Comparison of ENCODE assay signal across 25 mouse cellular contexts in the genomic region with DNA sequence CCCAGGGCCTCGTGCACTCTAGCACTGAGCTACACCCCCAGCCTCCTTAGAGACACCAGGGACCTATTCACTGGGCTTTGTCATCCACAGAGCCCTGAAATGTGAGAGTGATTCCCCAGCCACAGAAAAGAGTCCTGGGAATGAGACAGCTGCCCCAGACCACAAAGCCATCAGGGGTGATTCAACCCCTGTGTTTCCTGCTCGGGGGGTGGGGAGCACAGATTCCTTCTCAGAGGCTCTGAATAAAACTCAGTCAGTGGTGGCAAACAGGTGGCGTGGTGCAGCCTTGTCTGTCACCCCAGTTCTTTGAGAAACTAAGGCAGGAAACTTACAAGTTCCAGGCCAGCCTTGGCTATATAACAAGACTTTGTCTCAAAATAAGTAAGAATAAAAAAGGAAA. TPM values are rescaled to one million over a fixed set of nuclear protein-coding genes. Genes with fewer than 3 reads are reported as not detected.
DNase-seq lines count a peak whose midpoint lies in the region; ATAC-seq and TF ChIP-seq lines count a peak whose summit lies in the region.
"Had no signal": no experiment of that assay in that cellular context is flagged by ENCODE, and none has a peak within 500 bp of the region (broad histone marks: within the 10 kb centered on the region; RNA-seq: fewer than 3 reads in every experiment).

No protein-coding gene starts in this region.

- H3K27me3 ChIP-seq in midbrain, embryonic 11.5 days (ENCODE audit: control insufficient read depth, insufficient read depth, low read length), result no peaks in the 10 kb centered on the region
- H3K27me3 ChIP-seq in midbrain, embryonic 13.5 days, result no peaks in the 10 kb centered on the region
- H3K27me3 ChIP-seq in C2C12 (ENCODE audit: control insufficient read depth, insufficient read depth, insufficient read length), result no peaks in the 10 kb centered on the region
- H3K27me3 ChIP-seq in myocyte (ENCODE audit: control insufficient read depth, insufficient read depth, insufficient read length), result no peaks in the 10 kb centered on the region
- H3K27me3 ChIP-seq: embryonic facial prominence, embryonic 12.5 days; forebrain, embryonic 13.5 days; forebrain, embryonic 15.5 days; Patski had no signal

- TF ChIP-seq CTCF in C2C12 (IDR thresholded peaks at IDR 0.05; ENCODE audit: control insufficient read depth, insufficient read depth, insufficient read length), result no peak

- no peak for TF ChIP-seq POLR2A in myocyte (IDR thresholded peaks at IDR 0.05; ENCODE audit: insufficient read length, low read depth)

- H3K4me3 ChIP-seq in midbrain, embryonic 11.5 days (ENCODE audit: low read depth, low read length), result no peak overlapping the region
- H3K4me3 ChIP-seq in midbrain, embryonic 13.5 days (replicated peaks), result no peak overlapping the region
- H3K4me3 ChIP-seq in C2C12 (ENCODE audit: insufficient read depth, poor library complexity, severe bottlenecking) (no peak overlapping the region), myocyte (no peak overlapping the region)
- H3K4me3 ChIP-seq: embryonic facial prominence, embryonic 12.5 days; forebrain, embryonic 13.5 days; forebrain, embryonic 15.5 days had no signal

- H3K79me2 ChIP-seq in C2C12 (ENCODE audit: control insufficient read depth, insufficient read depth), result no peaks in the 10 kb centered on the region
- no peaks in the 10 kb centered on the region for H3K79me2 ChIP-seq in myocyte (ENCODE audit: control insufficient read depth, insufficient read depth)

- H3K9ac ChIP-seq in midbrain, embryonic 11.5 days (ENCODE audit: low read length), result no peak overlapping the region
- no peak overlapping the region for H3K9ac ChIP-seq in midbrain, embryonic 13.5 days (replicated peaks)
- H3K9ac ChIP-seq: embryonic facial prominence, embryonic 12.5 days; forebrain, embryonic 13.5 days; forebrain, embryonic 15.5 days; forebrain, postnatal 0 days had no signal

- peaks cover 2% of the 10 kb centered on the region; the same call in 1 of the 2 replicates for H3K9me3 ChIP-seq in midbrain, embryonic 11.5 days (ENCODE audit: control insufficient read depth, low read length)
- 0 out of 2 replicates have a peak, but pooled peaks cover 3% of the 10 kb centered on the region for H3K9me3 ChIP-seq in midbrain, embryonic 13.5 days
- H3K9me3 ChIP-seq: forebrain, embryonic 15.5 days had no signal

- H3K36me3 ChIP-seq in midbrain, embryonic 11.5 days (ENCODE audit: control insufficient read depth, insufficient read depth, low read length), result no peaks in the 10 kb centered on the region
- H3K36me3 ChIP-seq in midbrain, embryonic 13.5 days, result no peaks in the 10 kb centered on the region
- H3K36me3 ChIP-seq in C2C12 (ENCODE audit: control insufficient read depth, insufficient read depth), result no peaks in the 10 kb centered on the region
- H3K36me3 ChIP-seq in myocyte (ENCODE audit: control insufficient read depth, insufficient read depth), result no peaks in the 10 kb centered on the region
- H3K36me3 ChIP-seq: embryonic facial prominence, embryonic 12.5 days; forebrain, embryonic 15.5 days had no signal

- no peaks in the 10 kb centered on the region for H3K4me1 ChIP-seq in midbrain, embryonic 11.5 days (ENCODE audit: control insufficient read depth, insufficient read depth, low read length)
- H3K4me1 ChIP-seq in midbrain, embryonic 13.5 days (replicated peaks), result no peaks in the 10 kb centered on the region
- H3K4me1 ChIP-seq: embryonic facial prominence, embryonic 12.5 days; forebrain, embryonic 13.5 days; forebrain, embryonic 15.5 days had no signal

- no peak for ATAC-seq in midbrain, embryonic 11.5 days (ENCODE audit: low FRiP score)
- ATAC-seq in midbrain, embryonic 13.5 days, result no peak
- ATAC-seq: activated CD4-positive, CD25-positive, alpha-beta regulatory T cell, adult 4 months; forebrain, embryonic 13.5 days; forebrain, embryonic 15.5 days; forebrain, postnatal 0 days; Patski had no signal

- intact Hi-C loops in heart, postnatal 25 days (cut with DNase I), result no loop called here

- peak; percentile 35 for DNase-seq in midbrain, embryonic 11.5 days (ENCODE audit: low spot score, missing footprints)
- DNase-seq in cerebellum, postnatal 10 days, result no peak
- DNase-seq in heart, postnatal 25 days (ENCODE audit: low spot score), result no peak
- DNase-seq: adrenal gland, adult 8-10 months; adrenal gland, postnatal 14 days; adrenal gland, postnatal 36 days; B cell, adult 2 months; cerebellum, adult 11-12 months; cerebellum, adult 2 months; cerebellum, adult 9-10 months; cerebellum, postnatal 14 days; cerebellum, postnatal 36 days; embryo, embryonic 11 days; forebrain, postnatal 0 days had no signal

- no peaks in the 10 kb centered on the region for H3K79me3 ChIP-seq in C2C12 (ENCODE audit: low read depth)

- H3ac ChIP-seq in C2C12 (ENCODE audit: control insufficient read depth, insufficient read length, low read depth) (no peak overlapping the region), myocyte (ENCODE audit: control insufficient read depth, insufficient read length) (no peak overlapping the region)

- WGBS in midbrain, embryonic 11.5 days, result 84% methylated on average over 3 of the region's 3 CpGs
- WGBS in midbrain, embryonic 13.5 days, result 78% methylated on average over 3 of the region's 3 CpGs

- H3K27ac ChIP-seq in midbrain, embryonic 11.5 days (ENCODE audit: low read depth, low read length), result no peak overlapping the region
- no peak overlapping the region for H3K27ac ChIP-seq in midbrain, embryonic 13.5 days
- H3K27ac ChIP-seq: embryonic facial prominence, embryonic 12.5 days; forebrain, embryonic 13.5 days; forebrain, embryonic 15.5 days had no signal

- H3K4me2 ChIP-seq in midbrain, embryonic 11.5 days, result no peak overlapping the region
- H3K4me2 ChIP-seq in midbrain, embryonic 13.5 days (replicated peaks), result no peak overlapping the region
- no peak overlapping the region for H3K4me2 ChIP-seq in myocyte (ENCODE audit: low read depth)
- H3K4me2 ChIP-seq: embryonic facial prominence, embryonic 12.5 days; forebrain, embryonic 13.5 days; forebrain, embryonic 15.5 days had no signal

TF ChIP-seq in C2C12, 6 proteins besides CTCF, POLR2A, EP300 and RAD21:
- TF ChIP-seq FOSL1 (IDR thresholded peaks at IDR 0.05; ENCODE audit: insufficient read depth, low read length, poor library complexity, severe bottlenecking) (no peak), USF1 (IDR thresholded peaks at IDR 0.05; ENCODE audit: low read depth) (no peak), MYOG (IDR thresholded peaks at IDR 0.05; ENCODE audit: control insufficient read depth, extremely low read depth, insufficient read length) (no peak), CEBPB (IDR thresholded peaks at IDR 0.05; ENCODE audit: low read depth) (no peak), MYOD1 (IDR thresholded peaks at IDR 0.05; ENCODE audit: control insufficient read depth, insufficient read length, low read depth) (peak; percentile 83)

TF ChIP-seq in myocyte, 11 proteins besides CTCF, POLR2A, EP300 and RAD21:
- no peak for TF ChIP-seq USF1 (IDR thresholded peaks at IDR 0.05; ENCODE audit: low read depth)
- peak; percentile 68 to 82 (median 68) for TF ChIP-seq MYOD1 (IDR thresholded peaks at IDR 0.05; ENCODE audit: control insufficient read depth in 1 of 3, insufficient read length in 2 of 3, low read depth in 2 of 3)
- TF ChIP-seq POLR2AphosphoS2 (IDR thresholded peaks at IDR 0.05; ENCODE audit: insufficient read length, low read depth), result no peak
- TF ChIP-seq REST (IDR thresholded peaks at IDR 0.05; ENCODE audit: insufficient read depth, insufficient read length), result no peak
- TF ChIP-seq TCF3 (IDR thresholded peaks at IDR 0.05; ENCODE audit: insufficient read length, low read depth), result no peak
- TF ChIP-seq SRF (IDR thresholded peaks at IDR 0.05; ENCODE audit: control insufficient read depth, insufficient read length, low read depth), result no peak
- no peak for TF ChIP-seq CEBPB (IDR thresholded peaks at IDR 0.05; ENCODE audit: insufficient read depth, poor library complexity, severe bottlenecking)
- TF ChIP-seq E2F4 (IDR thresholded peaks at IDR 0.05; ENCODE audit: insufficient read depth), result no peak
- peak; percentile 48 for TF ChIP-seq TCF12 (IDR thresholded peaks at IDR 0.05; ENCODE audit: insufficient read depth, poor library complexity, severe bottlenecking)
- TF ChIP-seq MAX (IDR thresholded peaks at IDR 0.05; ENCODE audit: low read depth), result no peak
- peak in 2 of 3 experiments; percentile 69 to 84 for TF ChIP-seq MYOG (IDR thresholded peaks at IDR 0.05; ENCODE audit: control insufficient read depth in 1 of 3, insufficient read depth in 1 of 3, insufficient read length in 2 of 3, low read depth in 2 of 3)

RNA-seq across cellular contexts. Expression of a gene that starts 16.0 kb away (rescaled TPM):
- not detected in 2 replicates for polyA plus RNA-seq in midbrain, embryonic 11.5 days (2014; fragmentation: Nextera tagmentation; extraction: Ambion mirVana)
- not detected in 2 replicates for polyA plus RNA-seq in midbrain, embryonic 13.5 days (2015; fragmentation: Nextera tagmentation; extraction: Ambion mirVana)
- 0.01 TPM for polyA plus RNA-seq in C2C12 (2012; fragmentation: generic; extraction: Trizol)
- polyA plus RNA-seq in myocyte (2012; fragmentation: generic; extraction: Trizol), result 0.07 TPM
- total RNA-seq in heart, postnatal 25 days (2021), result not detected
- total RNA-seq: adrenal gland, postnatal 14 days; common myeloid progenitor, adult 5-6 weeks; MEL had no signal
- polyA plus RNA-seq: activated CD4-positive, CD25-positive, alpha-beta regulatory T cell, adult 4 months; cerebellum, adult 2 months; forebrain, embryonic 11.5 days; forebrain, embryonic 13.5 days; forebrain, embryonic 15.5 days; forebrain, postnatal 0 days; Patski had no signal

RNA-seq across cellular contexts. Expression of a gene that starts 42.3 kb away (rescaled TPM):
- polyA plus RNA-seq in midbrain, embryonic 11.5 days (2014; fragmentation: Nextera tagmentation; extraction: Ambion mirVana), result 163 and 166 TPM in 2 replicates
- polyA plus RNA-seq in midbrain, embryonic 13.5 days (2015; fragmentation: Nextera tagmentation; extraction: Ambion mirVana), result 71.4 and 92.6 TPM in 2 replicates
- polyA plus RNA-seq in C2C12 (2012; fragmentation: generic; extraction: Trizol), result 331 TPM
- 220 TPM for polyA plus RNA-seq in myocyte (2012; fragmentation: generic; extraction: Trizol)
- 10 to 100 TPM; 84.8 to 87.5 TPM for total RNA-seq in heart, postnatal 25 days (2021)

RNA-seq across cellular contexts. Expression of a gene that starts 43.9 kb away (rescaled TPM):
- 7.9 and 9.1 TPM in 2 replicates for polyA plus RNA-seq in midbrain, embryonic 11.5 days (2014; fragmentation: Nextera tagmentation; extraction: Ambion mirVana)
- polyA plus RNA-seq in midbrain, embryonic 13.5 days (2015; fragmentation: Nextera tagmentation; extraction: Ambion mirVana), result 13.4 and 15.2 TPM in 2 replicates
- polyA plus RNA-seq in C2C12 (2012; fragmentation: generic; extraction: Trizol), result 14.7 TPM
- polyA plus RNA-seq in myocyte (2012; fragmentation: generic; extraction: Trizol), result 9.0 TPM
- total RNA-seq in heart, postnatal 25 days (2021), result 1 to 10 TPM; 6.1 to 6.9 TPM
